Mouse (Mus musculus): Measurements from ENCODE around the gene Lamc3.

- TF ChIP-seq POLR2A (IDR thresholded peaks at IDR 0.05; ENCODE audit: low read depth, low read length) (no peak), CTCF (conservative IDR thresholded peaks at IDR 0.05; ENCODE audit: insufficient read depth, insufficient read length, low read depth, low read length) (no peak)
These were observed 12.7 kb upstream of the Lamc3 start for GRCm38 (mm10) chr2:31874290-31874855.
